ENCODE assay signal across 8 mouse cellular contexts in the genomic region with DNA sequence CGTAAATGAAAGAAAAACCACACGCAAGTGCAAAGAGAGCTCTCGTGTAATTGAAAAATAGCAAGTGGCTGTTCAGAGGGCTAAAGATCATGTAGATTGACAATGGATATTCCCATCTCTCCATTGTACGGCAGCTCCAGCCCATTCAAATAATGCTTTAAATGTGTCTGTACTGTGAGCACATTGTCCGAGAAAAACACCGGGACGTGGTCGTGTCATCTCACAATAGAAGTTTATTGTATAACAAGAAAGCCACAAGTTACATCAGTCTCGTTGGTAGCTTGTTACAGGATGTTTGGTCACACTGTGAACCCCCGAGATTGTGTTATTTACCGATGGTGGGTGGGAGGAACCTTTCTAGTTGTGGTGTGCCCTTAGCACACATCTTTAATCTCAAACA. TPM values are rescaled to one million over a fixed set of nuclear protein-coding genes. Genes with fewer than 3 reads are reported as not detected.
DNase-seq lines count a peak whose midpoint lies in the region; ATAC-seq and TF ChIP-seq lines count a peak whose summit lies in the region.

No protein-coding gene starts in this region.

- no peak for TF ChIP-seq POLR2A in bone marrow, adult 2 months (IDR thresholded peaks at IDR 0.05; ENCODE audit: borderline replicate concordance, control insufficient read depth, low read depth, low read length)

- 5% methylated on average over 11 of the region's 11 CpGs for WGBS in kidney, embryonic 16.5 days
- under 1% methylated on average over 11 of the region's 11 CpGs for WGBS in bone marrow, adult 2 months

- H3K36me3 ChIP-seq in kidney, embryonic 16.5 days (ENCODE audit: insufficient read depth, low read length) = peaks cover 16% of the 10 kb centered on the region

- H3K4me3 ChIP-seq in kidney, embryonic 16.5 days (ENCODE audit: low read length) = peak overlapping the region; percentile 69
- H3K4me3 ChIP-seq in bone marrow, adult 2 months (replicated peaks; ENCODE audit: control insufficient read depth, low read depth, low read length) = peak overlapping the region; percentile 98

- DNase-seq in kidney, adult 8-10 months = no peak
- DNase-seq in induced T-regulatory cell, adult 2 months (ENCODE audit: low read depth) = peak; percentile 69
- peak; percentile 56 for DNase-seq in naive thymus-derived CD4-positive, alpha-beta T cell, adult 2 months (ENCODE audit: low read depth)
- DNase-seq in urinary bladder, adult 18-20 months (ENCODE audit: low spot score in 2 of 2) = no peak
- DNase-seq in left cerebral cortex, adult 11 months (ENCODE audit: low spot score) = no peak
- DNase-seq in kidney, postnatal 4 days = no peak

- ATAC-seq in kidney, embryonic 16.5 days (ENCODE audit: low FRiP score, low TSS enrichment) = no peak

- H3K9me3 ChIP-seq in kidney, embryonic 16.5 days (ENCODE audit: low read length) = no peaks in the 10 kb centered on the region

- H3K4me1 ChIP-seq in kidney, embryonic 16.5 days (ENCODE audit: insufficient read depth, low read length) = peaks cover 14% of the 10 kb centered on the region; the same call in 1 of the 2 replicates
- peaks cover 2% of the 10 kb centered on the region for H3K4me1 ChIP-seq in bone marrow, adult 2 months (ENCODE audit: control insufficient read depth, insufficient read depth, low read length)

- peak overlapping the region; percentile 67 for H3K4me2 ChIP-seq in kidney, embryonic 16.5 days (replicated peaks; ENCODE audit: low read depth, low read length)

- peak overlapping the region; percentile 97 for H3K27ac ChIP-seq in kidney, embryonic 16.5 days (ENCODE audit: low read length)
- H3K27ac ChIP-seq in bone marrow, adult 2 months (ENCODE audit: control insufficient read depth, insufficient read depth, low read depth, low read length, poor library complexity) = peak overlapping the region; percentile 96; the same call in 1 of the 2 replicates

- peak overlapping the region; percentile 84 for H3K9ac ChIP-seq in kidney, embryonic 16.5 days (replicated peaks; ENCODE audit: low read length)

- no peaks in the 10 kb centered on the region for H3K27me3 ChIP-seq in kidney, embryonic 16.5 days (ENCODE audit: insufficient read depth, low read length)

- TF ChIP-seq CTCF in bone marrow, adult 2 months (IDR thresholded peaks at IDR 0.05; ENCODE audit: control insufficient read depth, insufficient read depth, low read length) = no peak

RNA-seq across cellular contexts. Expression of gene Ppil3, which starts 0.6 kb away (rescaled TPM):
- polyA plus RNA-seq in kidney, embryonic 16.5 days (2015; fragmentation: Nextera tagmentation; extraction: Ambion mirVana) = 55.6 and 60.6 TPM in 2 replicates
- 14.3 and 50.2 TPM in 2 replicates for polyA plus RNA-seq in bone marrow, adult 2 months (2011; ENCODE audit: insufficient read depth, insufficient read length, low replicate concordance, missing spikeins)

RNA-seq across cellular contexts. Expression of gene Nif3l1, which starts 0.9 kb away (rescaled TPM):
- 51.9 and 52.2 TPM in 2 replicates for polyA plus RNA-seq in kidney, embryonic 16.5 days (2015; fragmentation: Nextera tagmentation; extraction: Ambion mirVana)
- polyA plus RNA-seq in bone marrow, adult 2 months (2011; ENCODE audit: insufficient read depth, insufficient read length, low replicate concordance, missing spikeins) = 6.0 and 10.0 TPM in 2 replicates

RNA-seq across cellular contexts. Expression of gene Clk1, which starts 22.0 kb away (rescaled TPM):
- polyA plus RNA-seq in kidney, embryonic 16.5 days (2015; fragmentation: Nextera tagmentation; extraction: Ambion mirVana) = 191 and 204 TPM in 2 replicates
- 144 and 359 TPM in 2 replicates for polyA plus RNA-seq in bone marrow, adult 2 months (2011; ENCODE audit: insufficient read depth, insufficient read length, low replicate concordance, missing spikeins)

RNA-seq across cellular contexts. Expression of gene Bzw1, which starts 53.2 kb away (rescaled TPM):
- 350 and 352 TPM in 2 replicates for polyA plus RNA-seq in kidney, embryonic 16.5 days (2015; fragmentation: Nextera tagmentation; extraction: Ambion mirVana)
- 46.8 and 85.4 TPM in 2 replicates for polyA plus RNA-seq in bone marrow, adult 2 months (2011; ENCODE audit: insufficient read depth, insufficient read length, low replicate concordance, missing spikeins)

RNA-seq across cellular contexts. Expression of gene Orc2, which starts 59.0 kb away (rescaled TPM):
- 30.6 and 31.3 TPM in 2 replicates for polyA plus RNA-seq in kidney, embryonic 16.5 days (2015; fragmentation: Nextera tagmentation; extraction: Ambion mirVana)
- polyA plus RNA-seq in bone marrow, adult 2 months (2011; ENCODE audit: insufficient read depth, insufficient read length, low replicate concordance, missing spikeins) = 22.4 and 22.6 TPM in 2 replicates

Comparison
In these comparisons a context has a peak if more than half of its experiments do, and no peak if none do; other contexts are left out.
1. DNase-seq: peak in induced T-regulatory cell, adult 2 months (single experiment) and naive thymus-derived CD4-positive, alpha-beta T cell, adult 2 months (single experiment); none in kidney, adult 8-10 months (0 of 2), urinary bladder, adult 18-20 months (0 of 2), left cerebral cortex, adult 11 months (single experiment) and kidney, postnatal 4 days (0 of 2).